Mouse (Mus musculus) liver, embryonic 14.5 days (tissue): ENCODE data around the gene Gtf2ird1.

Experiments used
- CTCF ChIP-seq: IDR thresholded peaks from 2 replicates; pipeline ENCODE4 v1.5.1; 2016; ENCODE audit warnings: antibody characterized with exemption, low read depth, control low read depth
- EP300 ChIP-seq: IDR thresholded peaks from 2 replicates; pipeline ENCODE4 v1.6.1; 2016; ENCODE audit warnings: antibody characterized with exemption, low read depth

- TF ChIP-seq CTCF: no peak
- TF ChIP-seq EP300: no peak
Measured at GRCm38 (mm10) chr5:134329311-134329710, 127.2 kb downstream of the Gtf2ird1 start.
